15 mouse cellular contexts compared by ENCODE assay signal in the genomic region with DNA sequence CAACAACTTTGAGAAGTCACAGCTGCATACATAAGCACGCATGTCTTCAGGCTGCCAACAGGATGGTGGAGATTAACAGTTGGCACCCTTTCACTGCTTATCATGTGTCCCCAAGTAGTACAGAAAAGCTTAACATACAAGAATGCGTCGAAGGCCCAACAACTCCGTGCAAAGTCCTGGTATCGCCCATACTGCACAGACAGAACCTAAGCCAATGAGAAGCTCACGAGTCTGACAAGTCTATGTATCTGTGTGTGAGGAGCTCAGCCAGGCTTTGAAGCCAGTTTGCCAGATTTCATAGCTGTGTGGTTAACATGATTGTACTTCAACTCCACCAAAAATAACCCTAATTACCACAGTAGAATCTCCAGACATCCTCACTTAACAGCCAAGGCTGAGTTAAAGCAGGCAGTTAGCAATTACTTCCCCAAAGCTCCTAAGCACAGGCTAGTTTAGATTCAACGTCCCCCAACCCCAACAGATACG.
DNase-seq lines count a peak whose midpoint lies in the region; ATAC-seq and TF ChIP-seq lines count a peak whose summit lies in the region.
"Had no signal": no experiment of that assay in that cellular context is flagged by ENCODE, and none has a peak within 500 bp of the region (broad histone marks: within the 10 kb centered on the region; RNA-seq: fewer than 3 reads in every experiment).

No protein-coding gene starts in this region.

- H3K9ac ChIP-seq in embryonic facial prominence, embryonic 14.5 days (ENCODE audit: low read depth, low read length): no peak overlapping the region
- H3K9ac ChIP-seq: hindbrain, embryonic 13.5 days; liver, embryonic 13.5 days had no signal

- 0 out of 2 replicates have a peak, but pooled peaks cover 6% of the 10 kb centered on the region for H3K36me3 ChIP-seq in embryonic facial prominence, embryonic 14.5 days (ENCODE audit: control insufficient read depth, insufficient read depth, low read length)
- no peaks in the 10 kb centered on the region for H3K36me3 ChIP-seq in kidney, adult 2 months (ENCODE audit: control insufficient read depth, insufficient read depth, low read length)
- H3K36me3 ChIP-seq: hindbrain, embryonic 13.5 days; liver, embryonic 13.5 days had no signal

- TF ChIP-seq POLR2A in kidney, adult 2 months (IDR thresholded peaks at IDR 0.05; ENCODE audit: low read depth, low read length): no peak

- 72% methylated on average over 8 of the region's 8 CpGs for WGBS in embryonic facial prominence, embryonic 14.5 days
- WGBS in kidney, adult 2 months: 91% methylated on average over 8 of the region's 8 CpGs

- H3K4me1 ChIP-seq in embryonic facial prominence, embryonic 14.5 days (ENCODE audit: control insufficient read depth, insufficient read depth, low read length): peaks cover 36% of the 10 kb centered on the region
- H3K4me1 ChIP-seq in kidney, adult 2 months (ENCODE audit: control insufficient read depth, insufficient read depth, low read length): no peaks in the 10 kb centered on the region

- H3K27me3 ChIP-seq in embryonic facial prominence, embryonic 14.5 days (replicated peaks; ENCODE audit: control insufficient read depth, insufficient read depth, low read length): no peaks in the 10 kb centered on the region
- H3K27me3 ChIP-seq in kidney, adult 2 months (replicated peaks; ENCODE audit: control insufficient read depth, insufficient read depth, low read length): no peaks in the 10 kb centered on the region
- H3K27me3 ChIP-seq: hindbrain, embryonic 13.5 days; liver, embryonic 13.5 days; megakaryocyte, embryonic 14.5 days had no signal

- ATAC-seq in frontal cortex, adult (ENCODE audit: low TSS enrichment): peak; percentile 48
- ATAC-seq in embryonic facial prominence, embryonic 14.5 days (ENCODE audit: low read depth): no peak
- ATAC-seq in megakaryocyte progenitor cell, adult 5-6 weeks (replicated peaks; ENCODE audit: poor library complexity): peak; percentile 45
- ATAC-seq: midbrain, embryonic 16.5 days had no signal

- no peak for DNase-seq in frontal cortex, postnatal 25 days (ENCODE audit: low spot score in 2 of 2)
- DNase-seq in layer of hippocampus, adult 2 months (ENCODE audit: low spot score in 2 of 2): no peak
- no peak for DNase-seq in layer of hippocampus, postnatal 36 days
- DNase-seq in embryonic facial prominence, embryonic 14.5 days (ENCODE audit: low spot score): peak; percentile 24
- DNase-seq in kidney, adult 2 months: no peak
- DNase-seq in kidney, postnatal 10 days: no peak
- DNase-seq: adrenal gland, postnatal 25 days; heart, adult 2 months; liver, embryonic 13.5 days; spleen, adult 18-20 months had no signal

- H3K9me3 ChIP-seq in embryonic facial prominence, embryonic 14.5 days (ENCODE audit: control insufficient read depth, low read length): no peaks in the 10 kb centered on the region
- H3K9me3 ChIP-seq: hindbrain, embryonic 13.5 days; liver, embryonic 13.5 days; megakaryocyte, embryonic 14.5 days had no signal

- no peak for TF ChIP-seq CTCF in layer of hippocampus, adult 2 months (conservative IDR thresholded peaks at IDR 0.05)
- TF ChIP-seq CTCF in kidney, adult 2 months (conservative IDR thresholded peaks at IDR 0.05; ENCODE audit: insufficient read depth, insufficient read length, low read depth, low read length): no peak

- no peak overlapping the region for H3K4me3 ChIP-seq in layer of hippocampus, adult 2 months
- H3K4me3 ChIP-seq in embryonic facial prominence, embryonic 14.5 days (ENCODE audit: low read depth, low read length): no peak overlapping the region
- H3K4me3 ChIP-seq in kidney, adult 2 months (ENCODE audit: insufficient read depth, low read depth, low read length): no peak overlapping the region
- H3K4me3 ChIP-seq: heart, adult 2 months; hindbrain, embryonic 13.5 days; liver, embryonic 13.5 days; megakaryocyte, embryonic 14.5 days had no signal

- peak overlapping the region; percentile 62; the same call in 1 of the 2 replicates for H3K27ac ChIP-seq in layer of hippocampus, adult 2 months
- no peak overlapping the region for H3K27ac ChIP-seq in embryonic facial prominence, embryonic 14.5 days (replicated peaks; ENCODE audit: low read depth, low read length)
- no peak overlapping the region for H3K27ac ChIP-seq in kidney, adult 2 months (ENCODE audit: insufficient read depth, low read depth, low read length)
- H3K27ac ChIP-seq: heart, adult 2 months; hindbrain, embryonic 13.5 days; liver, embryonic 13.5 days had no signal

- no peak overlapping the region for H3K4me2 ChIP-seq in embryonic facial prominence, embryonic 14.5 days (ENCODE audit: low read depth, low read length)
- H3K4me2 ChIP-seq: hindbrain, embryonic 13.5 days; liver, embryonic 13.5 days had no signal
